Mouse (Mus musculus): ENCODE measurements at regions not wholly inside any gene's neighbourhood (a gene's known extent, or its start where the extent isn't known, plus 50 kb on each side); places are given as distances from the start of the nearest gene placed in this dataset.

GRCm38 (mm10) chr11:18753856-18754255, 264.9 kb downstream of the Meis1 start:
- peak overlapping the region; percentile 63 for H3K4me3 ChIP-seq (replicated peaks; ENCODE audit: insufficient read depth, low read depth, low read length)
- 10% methylated on average over 9 of the region's 9 CpGs for WGBS
- no peak for TF ChIP-seq CTCF (IDR thresholded peaks at IDR 0.05; ENCODE audit: borderline replicate concordance, insufficient read depth, low read depth, low read length)
- TF ChIP-seq POLR2A (IDR thresholded peaks at IDR 0.05; ENCODE audit: borderline replicate concordance, insufficient read depth, low read length), result no peak
- DNase-seq, result peak; percentile 67 to 76
- no peaks in the 10 kb centered on the region for H3K27me3 ChIP-seq (ENCODE audit: control insufficient read depth, insufficient read depth, low read length)
- H3K4me1 ChIP-seq (ENCODE audit: control insufficient read depth, insufficient read depth, low read length), result peaks cover 6% of the 10 kb centered on the region
- peak overlapping the region; percentile 100 for H3K27ac ChIP-seq (ENCODE audit: insufficient read depth, low read length)

GRCm38 (mm10) chr11:18753246-18753645, 265.5 kb downstream of the Meis1 start:
- H3K27ac ChIP-seq (ENCODE audit: insufficient read depth, low read length), result peak overlapping the region; percentile 77; the same call in 1 of the 2 replicates
- peak overlapping the region; percentile 63 for H3K4me3 ChIP-seq (replicated peaks; ENCODE audit: insufficient read depth, low read depth, low read length)
- H3K27me3 ChIP-seq (ENCODE audit: control insufficient read depth, insufficient read depth, low read length), result no peaks in the 10 kb centered on the region
- DNase-seq, result peak in 1 of 2 experiments; percentile 40
- peaks cover 6% of the 10 kb centered on the region; the same call in 1 of the 2 replicates for H3K4me1 ChIP-seq (ENCODE audit: control insufficient read depth, insufficient read depth, low read length)
- 36% methylated on average over 1 of the region's 1 CpGs for WGBS
- TF ChIP-seq POLR2A (IDR thresholded peaks at IDR 0.05; ENCODE audit: borderline replicate concordance, insufficient read depth, low read length), result no peak
- TF ChIP-seq CTCF (IDR thresholded peaks at IDR 0.05; ENCODE audit: borderline replicate concordance, insufficient read depth, low read depth, low read length), result no peak

GRCm38 (mm10) chr11:18752512-18752911, 266.3 kb downstream of the Meis1 start:
- TF ChIP-seq CTCF (IDR thresholded peaks at IDR 0.05; ENCODE audit: borderline replicate concordance, insufficient read depth, low read depth, low read length), result no peak
- no peak for TF ChIP-seq POLR2A (IDR thresholded peaks at IDR 0.05; ENCODE audit: borderline replicate concordance, insufficient read depth, low read length)
- peak overlapping the region; percentile 100 for H3K27ac ChIP-seq (ENCODE audit: insufficient read depth, low read length)
- peaks cover 6% of the 10 kb centered on the region; the same call in 1 of the 2 replicates for H3K4me1 ChIP-seq (ENCODE audit: control insufficient read depth, insufficient read depth, low read length)
- DNase-seq, result peak; percentile 59 to 73
- H3K27me3 ChIP-seq (ENCODE audit: control insufficient read depth, insufficient read depth, low read length), result no peaks in the 10 kb centered on the region
- H3K4me3 ChIP-seq (replicated peaks; ENCODE audit: insufficient read depth, low read depth, low read length), result peak overlapping the region; percentile 16
- 18% methylated on average over 2 of the region's 2 CpGs for WGBS

GRCm38 (mm10) chr11:18750911-18751841, 267.6 kb downstream of the Meis1 start:
- TF ChIP-seq CTCF (IDR thresholded peaks at IDR 0.05; ENCODE audit: borderline replicate concordance, insufficient read depth, low read depth, low read length) (no peak), POLR2A (IDR thresholded peaks at IDR 0.05; ENCODE audit: borderline replicate concordance, insufficient read depth, low read length) (peak; percentile 63; the same call in 1 of the 2 replicates)
- peak; percentile 78 to 80 for DNase-seq
- peak overlapping the region; percentile 100 for H3K27ac ChIP-seq (ENCODE audit: insufficient read depth, low read length)

GRCm38 (mm10) chr11:18750080-18750375, 268.8 kb downstream of the Meis1 start:
- Histone ChIP-seq H3K27me3 (ENCODE audit: control insufficient read depth, insufficient read depth, low read length) (no peaks in the 10 kb centered on the region), H3K4me1 (ENCODE audit: control insufficient read depth, insufficient read depth, low read length) (peaks cover 6% of the 10 kb centered on the region; the same call in 1 of the 2 replicates), H3K4me3 (replicated peaks; ENCODE audit: insufficient read depth, low read depth, low read length) (no peak overlapping the region), H3K27ac (ENCODE audit: insufficient read depth, low read length) (peak overlapping the region; percentile 47; the same call in 1 of the 2 replicates)
- DNase-seq, result no peak
- 18% methylated on average over 2 of the region's 2 CpGs for WGBS
- no peak for TF ChIP-seq CTCF (IDR thresholded peaks at IDR 0.05; ENCODE audit: borderline replicate concordance, insufficient read depth, low read depth, low read length)

More at GRCm38 (mm10) chr11:18750911-18751841, 267.6 kb downstream of the Meis1 start:
- 3% methylated on average over 20 of the region's 20 CpGs for WGBS
- peak overlapping the region; percentile 82 for H3K4me3 ChIP-seq (replicated peaks; ENCODE audit: insufficient read depth, low read depth, low read length)
- peaks cover 6% of the 10 kb centered on the region; the same call in 1 of the 2 replicates for H3K4me1 ChIP-seq (ENCODE audit: control insufficient read depth, insufficient read depth, low read length)
- H3K27me3 ChIP-seq (ENCODE audit: control insufficient read depth, insufficient read depth, low read length), result no peaks in the 10 kb centered on the region

- 51% methylated on average over 9 of the region's 9 CpGs for WGBS
Measured at GRCm38 (mm10) chr11:18749265-18750079, 269.3 kb downstream of the Meis1 start.

GRCm38 (mm10) chr11:18747871-18748461, 270.8 kb downstream of the Meis1 start:
- no peak overlapping the region for H3K4me3 ChIP-seq (replicated peaks; ENCODE audit: insufficient read depth, low read depth, low read length)
- DNase-seq, result no peak
- H3K27ac ChIP-seq (ENCODE audit: insufficient read depth, low read length), result no peak overlapping the region; the same call in 1 of the 2 replicates
- no peak for TF ChIP-seq POLR2A (IDR thresholded peaks at IDR 0.05; ENCODE audit: borderline replicate concordance, insufficient read depth, low read length)
- TF ChIP-seq CTCF (IDR thresholded peaks at IDR 0.05; ENCODE audit: borderline replicate concordance, insufficient read depth, low read depth, low read length), result no peak
- 86% methylated on average over 7 of the region's 7 CpGs for WGBS
- peaks cover 6% of the 10 kb centered on the region; the same call in 1 of the 2 replicates for H3K4me1 ChIP-seq (ENCODE audit: control insufficient read depth, insufficient read depth, low read length)
- H3K27me3 ChIP-seq (ENCODE audit: control insufficient read depth, insufficient read depth, low read length), result no peaks in the 10 kb centered on the region

More at GRCm38 (mm10) chr11:18749265-18750079, 269.3 kb downstream of the Meis1 start:
- Histone ChIP-seq H3K4me3 (replicated peaks; ENCODE audit: insufficient read depth, low read depth, low read length) (no peak overlapping the region), H3K27me3 (ENCODE audit: control insufficient read depth, insufficient read depth, low read length) (no peaks in the 10 kb centered on the region), H3K27ac (ENCODE audit: insufficient read depth, low read length) (peak overlapping the region; percentile 69), H3K4me1 (ENCODE audit: control insufficient read depth, insufficient read depth, low read length) (peaks cover 6% of the 10 kb centered on the region; the same call in 1 of the 2 replicates)
- peak; percentile 31 to 53 for DNase-seq
- TF ChIP-seq CTCF (IDR thresholded peaks at IDR 0.05; ENCODE audit: borderline replicate concordance, insufficient read depth, low read depth, low read length), result no peak
- TF ChIP-seq POLR2A (IDR thresholded peaks at IDR 0.05; ENCODE audit: borderline replicate concordance, insufficient read depth, low read length), result no peak

All from cerebellum, adult 2 months (tissue).